Mouse (Mus musculus): ENCODE results near the gene Ppp6r3. TPM values are rescaled to one million over a fixed set of nuclear protein-coding genes. Genes with fewer than 3 reads are reported as not detected.
"Not testable (repeated sequence)": the region's sequence is repeated elsewhere in the genome, so short reads cannot be mapped to it uniquely, and the experiment has no call there.

Ppp6r3 gene
- total RNA-seq, 2 experiments from 2014 or later: 50.0 to 55.7 TPM

DNA sequence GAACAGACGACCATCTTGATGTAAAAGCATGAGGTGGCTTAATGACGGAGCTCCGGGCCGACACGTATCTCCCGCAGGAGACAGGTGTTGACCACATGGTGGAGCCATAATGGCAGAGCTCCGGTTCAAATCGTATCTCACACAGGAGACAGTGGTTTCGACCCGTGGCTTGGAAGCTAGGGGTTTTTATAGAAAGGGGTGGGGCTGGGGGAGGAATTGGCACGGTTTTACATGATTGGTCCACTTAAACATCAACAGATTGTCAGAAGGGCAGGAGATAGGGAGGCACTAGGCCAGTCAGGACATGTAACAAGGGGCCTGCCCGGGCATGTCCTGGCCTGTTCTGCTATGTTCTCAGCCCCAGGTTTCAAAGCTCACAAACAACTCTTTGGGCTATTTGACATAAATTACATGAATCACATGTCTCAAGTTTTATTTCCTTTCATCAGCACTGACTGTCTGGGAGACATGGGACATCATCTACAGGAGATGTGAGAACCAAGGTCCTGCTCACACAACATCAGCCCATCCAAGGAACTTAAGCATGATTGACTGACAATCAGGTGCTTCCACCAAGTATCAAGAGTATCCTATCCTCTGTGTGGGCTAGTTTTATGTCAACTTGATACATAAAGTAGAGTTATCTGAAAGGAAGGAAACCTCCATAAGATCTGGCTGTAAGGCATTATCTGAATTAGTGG is 42.1 kb downstream of the Ppp6r3 start:
- DNase-seq; intact Hi-C loops (cut with DNase I): not testable (repeated sequence)

DNA sequence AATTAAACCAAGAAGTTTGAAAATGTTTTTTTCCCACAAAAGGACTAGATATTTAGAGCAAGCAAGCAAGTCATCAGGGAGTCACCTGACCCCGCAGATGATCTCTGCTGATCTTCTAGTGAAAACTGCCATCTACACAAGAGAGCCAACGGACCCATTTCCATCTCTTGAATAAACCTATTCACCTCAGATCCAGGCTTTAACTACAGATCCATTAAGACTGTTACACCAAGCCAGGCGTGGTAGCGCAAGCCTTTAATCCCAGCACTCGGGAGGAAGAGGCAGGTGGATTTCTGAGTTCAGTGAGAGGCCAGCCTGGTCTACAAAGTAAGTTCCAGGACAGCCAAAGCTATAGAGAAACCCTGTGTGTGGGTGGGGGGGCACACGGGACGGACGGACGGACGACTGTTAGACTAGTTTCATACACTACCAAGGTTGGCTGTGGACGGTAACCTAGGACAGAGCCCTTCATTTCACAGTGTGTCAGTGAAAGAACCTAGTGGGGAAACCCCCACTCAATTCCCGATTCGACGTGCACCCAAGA is 42.8 kb downstream of the Ppp6r3 start:
- no peak for DNase-seq
- intact Hi-C loops (cut with DNase I): no loop called here

DNA sequence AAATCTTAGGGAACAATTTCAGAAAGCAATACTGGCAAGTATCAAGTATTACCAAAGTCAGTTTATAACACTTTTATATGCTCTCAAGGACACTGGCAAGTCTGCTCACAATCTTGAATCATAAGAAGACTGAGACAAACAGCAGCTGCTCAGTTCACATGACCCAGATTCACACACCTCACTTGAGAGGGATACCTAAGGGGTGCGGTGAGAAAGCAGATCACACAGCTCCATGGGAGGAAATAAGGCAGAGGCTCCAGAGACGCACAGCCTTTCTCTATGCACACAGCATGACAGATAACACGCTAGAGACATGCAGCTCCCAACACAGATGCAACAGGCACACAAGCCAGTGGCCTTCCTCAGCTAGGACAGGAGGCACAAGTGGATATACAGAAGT is 45.8 kb downstream of the Ppp6r3 start:
- no peak for DNase-seq
- intact Hi-C loops (cut with DNase I): no loop called here

DNA sequence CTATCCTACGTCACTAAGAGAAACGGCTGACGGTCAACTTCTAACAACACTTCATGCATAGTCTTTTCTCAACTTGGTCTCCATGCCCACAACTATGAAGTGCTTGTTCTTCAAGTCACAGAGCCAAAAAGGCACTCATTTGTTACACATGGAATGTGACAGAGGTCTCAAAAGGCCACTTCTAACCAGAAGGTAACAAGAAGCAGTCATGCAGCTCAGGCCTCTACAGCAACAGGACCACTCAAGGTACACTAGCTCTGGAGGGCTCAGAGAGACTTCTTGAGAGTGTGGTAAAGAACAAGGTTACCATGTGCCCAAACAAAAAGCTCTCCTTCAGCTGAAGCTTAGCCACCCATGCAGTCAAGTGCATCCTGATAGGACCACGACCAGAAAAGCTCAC is 46.9 kb downstream of the Ppp6r3 start:
- DNase-seq: no peak
- intact Hi-C loops (cut with DNase I): no loop called here

DNA sequence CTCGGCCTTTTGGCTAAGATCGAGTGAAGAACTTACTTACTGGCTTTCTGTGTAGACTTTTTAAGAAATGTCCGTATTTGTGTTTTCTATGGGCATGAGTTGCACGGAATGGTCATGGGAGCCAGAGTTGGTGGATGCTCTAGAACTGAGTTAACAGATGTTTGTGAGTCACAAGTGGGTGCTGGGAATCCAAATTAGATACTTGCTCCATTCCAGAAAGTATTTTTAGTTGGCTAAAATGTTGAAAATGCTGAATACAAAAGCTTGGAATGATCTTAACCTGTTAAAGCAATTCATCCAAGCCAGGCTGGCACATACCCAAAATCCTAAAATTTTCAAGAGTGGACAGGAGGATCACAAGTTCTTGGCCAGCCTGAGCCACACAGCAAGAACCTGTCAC is 48.0 kb downstream of the Ppp6r3 start:
- intact Hi-C loops (cut with DNase I): no loop called here
- no peak for DNase-seq

DNA sequence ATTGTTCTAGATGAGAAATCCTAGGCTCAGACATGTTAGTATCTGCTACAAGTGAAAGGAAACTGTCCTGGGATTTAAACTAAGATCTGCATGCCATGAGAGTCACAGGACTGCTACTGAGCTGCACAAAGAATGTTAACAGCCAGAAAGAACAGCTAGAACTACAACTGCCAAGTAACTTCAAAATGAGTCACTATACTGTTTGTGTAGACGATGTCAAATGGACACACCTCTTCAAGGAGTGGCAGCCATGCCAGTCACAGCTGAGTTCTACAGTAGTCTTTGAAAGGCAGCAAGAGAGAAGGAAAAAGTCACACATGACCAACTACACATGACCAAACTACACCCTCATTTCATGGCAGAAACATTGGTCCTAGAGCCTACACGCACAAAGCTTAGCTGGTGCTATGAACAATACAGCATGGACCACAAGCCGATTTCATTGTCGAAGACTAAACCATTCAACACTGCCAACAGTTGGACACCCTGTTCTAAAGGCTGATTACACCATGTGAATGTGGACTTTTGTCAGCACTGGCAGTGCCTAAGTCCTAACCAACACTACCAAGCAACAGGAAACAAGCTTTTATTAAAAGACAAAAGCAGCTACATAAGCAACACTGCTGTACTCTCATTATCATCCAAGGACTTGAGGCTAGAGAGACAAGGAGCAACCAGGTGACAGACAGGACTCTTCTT is 55.9 kb downstream of the Ppp6r3 start:
- intact Hi-C loops (cut with DNase I): no loop called here
- no peak for DNase-seq

DNA sequence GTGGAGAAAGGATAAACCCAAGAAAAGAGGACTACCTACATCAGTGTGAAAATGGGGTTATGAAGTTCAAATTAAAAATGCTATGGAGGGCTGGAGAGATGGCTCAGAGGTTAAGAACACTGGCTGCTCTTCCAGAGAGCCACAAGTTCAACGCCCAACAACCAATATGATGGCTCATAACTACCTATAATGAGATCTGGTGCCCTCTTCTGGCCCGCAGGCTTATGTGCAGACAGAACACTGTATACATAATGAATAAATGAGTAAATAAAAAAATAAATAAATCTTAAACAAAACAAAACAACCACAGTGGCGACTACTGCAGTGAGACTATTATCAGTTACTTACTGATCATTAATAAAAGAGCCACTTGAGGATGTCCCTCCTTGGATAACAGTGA is 78.3 kb downstream of the Ppp6r3 start:
- DNase-seq: no peak
- intact Hi-C loops (cut with DNase I): no loop called here

DNA sequence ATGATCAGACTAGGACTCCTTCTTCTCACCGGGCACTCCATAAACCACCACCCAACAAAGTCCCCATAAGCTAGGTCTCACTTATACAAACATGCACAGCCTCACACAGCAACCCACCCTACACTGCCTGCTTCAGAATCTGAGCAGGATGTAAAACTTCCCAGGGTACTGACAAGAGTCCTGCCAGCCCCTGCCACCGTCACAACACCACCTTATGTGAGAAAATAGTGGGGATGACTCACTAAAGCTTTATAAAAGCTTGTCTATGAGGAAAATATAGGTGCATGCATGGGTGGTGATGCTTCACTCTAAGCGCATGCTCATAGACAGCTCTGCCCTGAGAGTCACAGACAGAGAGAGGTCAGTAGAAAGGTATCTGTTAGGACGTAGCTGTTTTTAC is 85.7 kb downstream of the Ppp6r3 start:
- intact Hi-C loops (cut with DNase I): no loop called here

DNA sequence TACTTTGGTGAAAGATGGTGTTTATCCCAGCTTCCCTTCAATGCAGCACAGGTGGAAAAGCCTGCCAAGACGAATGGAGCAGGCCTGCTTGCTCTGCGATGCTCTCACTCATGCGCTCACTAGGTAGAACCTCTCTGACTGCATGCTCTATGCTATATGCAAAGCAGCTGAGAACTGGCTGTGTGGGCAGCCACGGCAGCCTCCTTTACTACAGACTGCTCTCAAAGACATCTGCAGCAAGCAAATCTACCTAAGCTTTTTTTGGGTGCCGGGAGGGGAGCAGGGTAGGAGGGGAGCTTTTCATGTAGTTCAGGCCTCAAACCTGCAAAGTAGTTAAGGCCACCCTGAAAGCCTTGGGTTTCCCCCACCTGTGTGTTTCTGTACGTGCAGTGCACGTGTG is 92.7 kb downstream of the Ppp6r3 start:
- intact Hi-C loops (cut with DNase I): no loop called here
- DNase-seq: no peak

More for the DNA sequence above, 85.7 kb downstream of the Ppp6r3 start:
- no peak for DNase-seq

DNA sequence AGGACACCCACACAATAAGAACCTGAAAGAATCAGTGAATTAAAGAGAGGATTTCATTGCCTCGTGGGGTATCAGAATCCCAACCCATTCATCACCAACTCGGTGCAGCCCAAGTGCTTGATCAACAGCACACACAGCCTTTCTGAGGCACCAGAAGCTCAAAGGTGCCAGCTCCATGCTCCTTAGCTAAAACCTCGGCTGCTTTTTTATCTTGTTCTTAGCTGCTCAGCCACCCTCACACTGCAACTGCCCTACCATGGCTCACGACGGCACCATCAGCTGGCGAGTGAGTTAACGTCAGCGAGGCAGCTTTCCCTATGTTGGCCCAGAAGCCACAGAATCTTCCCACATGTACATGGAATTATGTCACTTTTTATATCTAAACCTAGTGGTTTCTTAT is 95.4 kb downstream of the Ppp6r3 start:
- DNase-seq: no peak
- intact Hi-C loops (cut with DNase I): no loop called here

DNA sequence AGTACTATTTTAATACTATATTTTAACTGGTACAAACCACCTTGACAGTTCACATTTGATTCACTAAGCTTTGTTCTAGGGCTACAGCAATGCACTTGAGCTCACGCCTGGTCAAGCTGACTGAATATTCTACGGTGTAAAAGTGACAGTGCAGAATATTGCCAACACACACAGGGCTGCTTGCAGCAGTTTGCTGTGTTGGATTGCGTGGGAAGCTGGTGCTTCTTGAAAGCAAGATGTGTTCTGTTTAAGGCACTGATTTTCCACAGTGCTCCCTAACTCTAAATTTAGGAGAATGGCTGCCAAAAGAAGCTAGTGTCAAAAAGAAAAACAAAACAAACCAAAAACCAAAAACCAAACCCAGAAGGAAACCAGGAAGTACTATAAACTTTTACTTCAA is 98.6 kb downstream of the Ppp6r3 start:
- no peak for DNase-seq
- intact Hi-C loops (cut with DNase I): no loop called here

DNA sequence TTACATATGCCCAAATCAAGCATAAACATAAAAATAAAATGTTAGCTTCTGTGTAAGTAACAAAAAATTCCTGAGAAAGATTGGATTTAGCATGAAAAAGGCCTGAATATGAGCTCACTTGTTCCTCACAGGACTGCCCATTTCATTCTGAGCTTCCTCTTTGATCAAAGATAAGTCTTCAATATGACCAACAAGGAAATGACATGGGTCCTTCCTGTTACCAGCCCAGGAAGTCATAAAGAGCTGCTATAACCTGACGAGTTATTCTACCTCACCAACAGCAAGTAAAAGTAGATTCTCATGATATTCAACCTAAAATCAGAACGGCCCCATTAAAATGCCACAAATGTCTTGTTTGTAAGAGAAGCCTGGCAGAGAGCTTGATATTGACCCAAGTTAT is 104.3 kb downstream of the Ppp6r3 start:
- no peak for DNase-seq
- intact Hi-C loops (cut with DNase I): no loop called here

DNA sequence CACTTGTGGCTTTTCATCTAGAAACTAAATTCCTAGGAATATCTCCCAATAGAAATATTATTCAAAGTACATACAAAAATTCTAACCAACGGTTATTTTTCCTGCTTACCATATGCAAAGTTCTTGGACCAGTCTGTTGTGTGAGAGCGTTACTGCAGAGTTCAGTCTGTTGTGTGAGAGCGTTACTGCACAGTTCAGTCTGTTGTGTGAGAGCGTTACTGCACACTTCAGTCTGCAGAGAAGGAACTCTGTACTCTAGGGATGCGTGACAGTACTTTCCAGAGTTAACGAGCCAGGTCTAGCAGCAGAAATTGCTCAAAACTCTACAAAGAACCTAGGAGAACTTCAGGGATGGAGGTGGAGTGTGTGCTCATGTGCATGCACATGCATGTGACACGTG is 108.0 kb downstream of the Ppp6r3 start:
- intact Hi-C loops (cut with DNase I): no loop called here
- no peak for DNase-seq

DNA sequence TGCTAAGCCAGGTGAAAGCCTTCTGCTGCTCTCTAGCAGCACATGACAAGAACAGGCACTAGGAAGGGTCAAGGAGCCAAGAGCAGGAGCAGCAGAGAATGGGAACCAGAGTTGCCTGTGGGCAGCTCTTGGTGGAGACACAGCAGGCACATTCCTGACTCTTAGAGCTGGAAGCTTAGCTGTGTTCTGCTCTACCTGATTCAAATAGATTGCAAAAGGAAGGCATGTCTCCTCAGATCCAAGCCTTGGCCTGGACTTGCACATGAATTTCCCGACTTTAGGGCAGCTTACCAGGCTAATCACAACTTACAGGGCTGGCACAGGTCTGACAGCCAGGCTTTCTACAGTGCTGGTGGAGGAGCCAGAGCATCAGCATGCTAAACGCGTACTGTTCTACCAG is 115.6 kb downstream of the Ppp6r3 start:
- no peak for DNase-seq
- intact Hi-C loops (cut with DNase I): no loop called here

DNA sequence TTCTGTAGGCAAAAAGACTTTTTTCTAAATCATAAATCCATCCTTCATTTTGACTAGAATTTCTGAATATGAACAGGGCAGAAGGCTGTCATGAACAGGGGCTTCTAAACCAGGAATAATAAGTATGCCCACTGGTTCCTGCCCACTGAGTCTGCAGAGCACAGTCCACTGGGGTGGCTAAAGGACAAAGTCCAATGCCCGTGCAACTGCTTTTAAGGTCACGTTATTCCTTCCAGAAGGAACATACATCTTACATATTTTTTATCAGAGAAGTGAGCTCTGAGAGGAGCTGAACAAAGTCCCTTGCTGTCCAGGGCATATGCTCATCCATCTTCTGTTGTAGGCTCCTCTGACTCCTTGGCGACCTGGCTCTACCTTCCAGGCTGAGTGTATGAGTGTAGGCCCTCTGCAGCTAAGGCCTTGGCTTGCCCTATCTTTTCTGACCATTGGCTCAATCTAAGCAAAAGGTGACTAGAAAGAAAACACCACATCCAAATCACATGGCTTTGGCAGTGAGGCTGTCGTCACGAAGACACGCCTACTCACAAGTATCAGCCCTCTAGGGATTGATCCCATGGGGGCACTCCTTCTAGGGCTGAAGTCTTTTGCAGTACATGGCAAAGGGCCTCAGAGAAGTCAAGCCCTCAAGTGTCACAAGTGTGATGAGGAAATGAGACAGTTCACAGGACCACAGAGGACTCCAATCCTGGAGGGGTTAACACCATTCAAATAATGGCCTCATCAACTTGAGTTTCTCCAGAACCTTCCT is 117.0 kb downstream of the Ppp6r3 start:
- intact Hi-C loops (cut with DNase I): no loop called here
- no peak for DNase-seq

DNA sequence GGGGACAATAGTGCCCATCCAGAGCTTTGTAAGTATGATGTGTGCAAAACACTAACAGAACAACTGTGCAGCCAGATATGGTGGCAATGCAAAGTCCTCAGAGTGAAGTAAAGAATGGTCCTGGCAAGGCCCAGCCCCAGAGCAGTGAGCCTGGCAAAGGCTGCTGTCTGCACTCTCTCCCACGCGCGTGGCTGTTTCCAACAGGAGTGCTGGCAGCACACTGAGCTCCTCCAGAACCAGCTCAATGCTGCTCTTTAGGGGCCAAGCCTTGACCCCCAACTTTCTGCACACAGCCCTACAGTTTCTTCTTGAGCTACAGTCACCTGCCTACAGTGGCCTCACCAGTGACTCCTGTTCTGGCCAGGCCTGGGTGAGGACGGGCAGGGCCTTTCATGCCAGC is 117.8 kb downstream of the Ppp6r3 start:
- intact Hi-C loops (cut with DNase I): no loop called here
- DNase-seq: no peak

DNA sequence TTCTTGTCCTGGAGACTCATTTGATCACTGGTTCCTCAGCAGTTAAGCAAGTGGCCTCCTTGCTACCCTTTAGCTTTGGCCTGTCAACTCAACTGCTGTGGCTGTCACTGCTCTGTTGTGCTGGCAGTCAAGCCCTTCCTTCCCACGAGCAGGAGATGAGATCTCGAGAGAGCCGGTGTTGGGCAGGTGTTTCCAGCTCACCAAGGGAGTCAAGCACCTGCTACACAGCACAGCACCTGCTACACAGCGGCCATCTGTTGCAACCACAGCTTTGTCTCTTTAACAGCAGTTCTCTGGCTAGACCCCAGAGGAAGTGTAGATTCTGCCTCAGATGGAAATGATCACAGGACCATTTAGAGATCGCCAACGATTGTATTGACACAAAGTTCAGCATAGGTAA is 123.9 kb downstream of the Ppp6r3 start:
- intact Hi-C loops (cut with DNase I): loop anchor here (2.0 to 5.0 kb wide), 2 partner anchors 63 to 159 kb away; partner anchors contain the start of gene Tesmin

DNA sequence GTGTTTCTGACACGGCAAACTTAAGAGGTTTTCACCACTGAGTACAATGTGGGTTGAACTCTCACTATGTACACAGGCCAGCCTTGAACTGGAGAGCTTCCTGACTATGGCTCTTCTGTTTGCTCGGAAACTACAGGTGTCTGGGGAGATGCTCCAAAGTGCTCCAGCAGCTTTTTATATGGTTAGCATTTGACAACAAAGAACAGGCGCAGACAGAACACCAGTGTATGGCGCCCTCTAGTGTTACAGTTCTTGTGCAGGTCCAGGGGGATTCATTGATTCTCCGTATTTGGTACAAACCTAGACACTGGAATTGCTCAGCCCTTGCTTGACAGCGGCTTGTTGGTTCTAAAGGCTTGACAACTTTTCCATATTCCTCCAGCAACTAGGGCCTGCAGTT is 124.4 kb downstream of the Ppp6r3 start:
- intact Hi-C loops (cut with DNase I): loop anchor here (2.0 to 5.0 kb wide), 2 partner anchors 62 to 159 kb away; partner anchors contain the start of gene Tesmin
- DNase-seq: peak in 1 of 2 experiments; percentile 43

More for the DNA sequence above, 123.9 kb downstream of the Ppp6r3 start:
- no peak for DNase-seq

DNA sequence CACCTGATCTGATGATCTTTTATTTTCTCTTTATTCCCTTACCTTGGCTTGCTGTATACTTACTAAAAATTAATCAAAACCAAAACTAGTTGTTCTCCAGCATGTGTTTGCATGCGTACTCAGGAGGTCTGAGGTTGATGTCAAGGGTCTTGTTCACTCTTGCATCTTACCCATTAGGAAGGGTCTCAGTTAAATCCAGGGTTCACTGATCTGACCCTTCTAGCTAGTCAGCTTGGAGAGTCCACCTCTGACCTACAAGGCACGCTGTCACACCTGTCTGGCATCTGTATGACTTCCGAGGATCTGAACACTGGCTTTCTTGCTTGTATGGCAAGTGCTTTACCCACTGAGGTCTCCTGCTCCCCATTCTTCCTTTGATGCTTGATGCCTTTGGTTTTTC is 124.8 kb downstream of the Ppp6r3 start:
- no peak for DNase-seq
- intact Hi-C loops (cut with DNase I): loop anchor here (2.0 to 5.0 kb wide), 2 partner anchors 62 to 158 kb away; partner anchors contain the start of gene Tesmin

DNA sequence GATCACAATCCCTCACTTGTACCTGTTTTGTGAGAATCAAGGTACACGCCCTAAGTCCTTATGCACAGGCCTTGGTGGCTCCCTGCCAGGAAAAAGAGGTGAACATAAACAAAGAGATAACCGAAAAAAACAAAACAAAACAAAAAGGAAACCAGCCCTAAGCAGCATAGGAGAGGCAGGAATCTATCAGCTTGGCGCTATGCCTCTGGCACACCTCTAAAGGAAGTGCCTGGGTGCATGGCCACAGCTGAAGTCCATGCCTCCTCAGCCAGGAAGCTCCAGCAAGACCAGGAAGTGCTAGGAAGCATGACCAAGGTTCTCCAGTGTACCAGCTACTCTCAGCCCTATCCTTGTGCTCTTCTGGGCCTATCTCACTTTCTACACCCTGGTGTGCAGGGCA is 126.3 kb downstream of the Ppp6r3 start:
- intact Hi-C loops (cut with DNase I): no loop called here
- DNase-seq: no peak

DNA sequence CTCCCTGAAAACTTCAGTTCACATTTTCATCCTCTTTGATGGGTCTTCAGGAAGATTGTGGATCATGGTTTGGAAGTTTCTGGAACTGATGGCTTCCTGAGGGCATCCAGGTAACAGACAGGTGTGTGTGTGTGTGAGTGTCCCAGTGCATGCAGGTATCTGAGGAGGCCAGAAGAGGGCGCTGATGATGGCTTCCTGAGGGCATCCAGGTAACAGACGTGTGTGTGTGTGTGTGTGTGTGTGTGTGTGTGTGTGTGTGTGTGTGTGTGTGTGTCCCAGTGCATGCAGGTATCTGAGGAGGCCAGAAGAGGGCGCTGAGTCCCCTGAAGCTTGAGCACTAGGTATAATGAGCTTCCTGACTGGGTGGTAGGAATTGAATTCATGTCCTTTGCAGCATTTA is 128.2 kb downstream of the Ppp6r3 start:
- intact Hi-C loops (cut with DNase I): no loop called here
- no peak for DNase-seq

Data from gastrocnemius, postnatal 36 days (tissue).